Mouse (Mus musculus) ES-Bruce4 (cell line): Measurements from ENCODE around the gene Tmem132b.

Source experiments
- CTCF ChIP-seq: IDR thresholded peaks from one replicate; pipeline ENCODE4 v1.8.1; 2011; ENCODE audit warnings: low read depth, low read length
- EP300 ChIP-seq: IDR thresholded peaks from 2 replicates; pipeline ENCODE4 v1.6.1; 2011; ENCODE audit warnings: low read depth, low read length; ENCODE audit not compliant: insufficient read depth
- POLR2A ChIP-seq: IDR thresholded peaks from one replicate; pipeline ENCODE4 v1.8.1; 2011; ENCODE audit warnings: low read length; ENCODE audit not compliant: insufficient read depth

DNA sequence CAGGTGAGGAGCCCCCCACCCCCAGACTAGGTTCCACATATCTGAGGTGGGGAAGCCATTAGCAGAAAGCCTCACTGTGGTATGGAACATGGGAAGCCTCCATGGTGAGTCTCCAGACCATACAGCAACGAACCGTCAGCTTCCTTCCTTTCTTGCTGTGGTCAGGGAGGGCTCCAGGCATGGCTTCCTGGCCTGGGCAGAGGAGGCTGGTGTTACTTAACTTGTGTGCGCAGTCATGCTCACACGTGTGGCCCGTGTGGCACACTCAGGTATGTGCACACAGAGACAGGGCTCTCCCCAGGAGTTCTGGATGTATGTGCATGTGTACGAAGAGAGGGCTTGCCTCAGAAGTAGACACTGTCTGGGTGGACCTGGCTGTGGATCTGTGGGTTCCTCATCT lies 27.9 kb upstream of the Tmem132b start:
- TF ChIP-seq CTCF (no peak), POLR2A (no peak), EP300 (no peak)
